Mouse (Mus musculus): Measurements from ENCODE around the gene Obsl1.

Gene Obsl1

DNA sequence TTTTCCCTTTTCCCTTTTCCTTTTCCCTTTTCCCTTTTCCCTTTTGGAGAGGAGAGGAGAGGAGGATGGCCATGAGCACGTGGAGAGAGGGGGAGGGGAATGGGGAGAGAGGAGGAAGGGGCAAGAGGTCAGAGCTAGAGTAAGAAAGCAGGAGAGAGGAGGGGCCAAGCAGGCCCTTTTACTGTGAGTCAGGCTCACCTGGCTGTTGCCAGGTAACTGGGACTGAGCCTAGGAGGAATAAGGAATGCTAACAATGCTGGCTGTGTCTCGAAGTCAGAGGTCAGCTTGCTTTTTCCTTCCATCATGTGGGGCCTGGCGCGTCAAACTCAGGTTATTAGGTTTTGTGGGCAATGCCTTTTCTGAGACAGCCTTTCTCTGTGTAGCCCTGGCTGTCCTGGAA, 11.7 kb upstream of the Obsl1 start:
- no peak for DNase-seq

DNA sequence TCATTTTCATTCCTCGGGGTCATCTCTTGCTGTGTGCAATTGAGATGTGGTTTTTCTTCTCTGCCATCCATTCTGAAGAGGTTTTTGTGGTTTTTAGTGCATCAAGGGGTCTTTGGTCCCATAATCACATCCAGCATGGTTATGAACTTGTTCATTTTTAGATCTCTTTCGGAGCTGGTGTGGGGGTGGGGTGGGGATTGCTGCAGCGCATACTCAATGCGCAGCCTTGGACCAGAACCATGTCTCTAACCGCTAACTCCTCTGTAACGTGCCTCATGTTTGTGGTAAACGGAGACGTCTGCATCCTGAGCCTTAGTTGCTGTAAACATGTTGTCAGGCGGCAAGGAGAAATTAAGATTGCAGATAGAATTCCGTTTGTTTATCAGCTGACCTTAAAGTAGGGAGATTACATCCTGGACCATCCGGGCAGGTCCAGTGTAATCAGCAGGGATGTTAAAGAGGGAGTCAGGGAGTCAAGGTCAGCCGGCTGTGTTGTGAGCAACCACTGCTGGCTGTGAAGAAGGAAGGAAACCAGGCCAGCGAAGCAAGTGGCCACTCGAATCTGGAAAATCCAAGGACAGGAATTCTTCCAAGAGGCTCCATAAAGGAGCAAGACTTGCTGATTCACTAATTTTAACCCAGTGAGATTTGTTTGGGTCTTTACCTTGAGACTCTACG, 10.6 kb upstream of the Obsl1 start:
- DNase-seq, result no peak

DNA sequence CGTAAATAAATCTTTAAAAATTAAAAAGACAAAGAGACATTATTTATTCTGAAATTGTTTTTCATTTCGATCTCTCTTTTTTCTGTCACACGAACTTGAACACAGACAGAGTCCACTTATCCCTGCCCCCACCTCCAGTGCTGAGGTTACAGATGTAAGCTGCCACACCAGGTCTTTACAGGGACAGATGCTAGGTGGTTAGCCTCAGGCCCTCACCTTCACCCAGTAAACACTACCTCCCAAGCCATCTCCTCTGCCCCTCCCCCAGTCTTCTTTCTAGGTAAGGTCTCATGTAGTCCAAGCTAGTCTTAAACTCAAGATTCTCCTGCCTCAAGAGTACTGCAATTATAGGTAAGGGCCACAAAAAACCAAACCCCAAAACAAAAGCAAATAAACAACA, 6.3 kb upstream of the Obsl1 start:
- no peak for DNase-seq

DNA sequence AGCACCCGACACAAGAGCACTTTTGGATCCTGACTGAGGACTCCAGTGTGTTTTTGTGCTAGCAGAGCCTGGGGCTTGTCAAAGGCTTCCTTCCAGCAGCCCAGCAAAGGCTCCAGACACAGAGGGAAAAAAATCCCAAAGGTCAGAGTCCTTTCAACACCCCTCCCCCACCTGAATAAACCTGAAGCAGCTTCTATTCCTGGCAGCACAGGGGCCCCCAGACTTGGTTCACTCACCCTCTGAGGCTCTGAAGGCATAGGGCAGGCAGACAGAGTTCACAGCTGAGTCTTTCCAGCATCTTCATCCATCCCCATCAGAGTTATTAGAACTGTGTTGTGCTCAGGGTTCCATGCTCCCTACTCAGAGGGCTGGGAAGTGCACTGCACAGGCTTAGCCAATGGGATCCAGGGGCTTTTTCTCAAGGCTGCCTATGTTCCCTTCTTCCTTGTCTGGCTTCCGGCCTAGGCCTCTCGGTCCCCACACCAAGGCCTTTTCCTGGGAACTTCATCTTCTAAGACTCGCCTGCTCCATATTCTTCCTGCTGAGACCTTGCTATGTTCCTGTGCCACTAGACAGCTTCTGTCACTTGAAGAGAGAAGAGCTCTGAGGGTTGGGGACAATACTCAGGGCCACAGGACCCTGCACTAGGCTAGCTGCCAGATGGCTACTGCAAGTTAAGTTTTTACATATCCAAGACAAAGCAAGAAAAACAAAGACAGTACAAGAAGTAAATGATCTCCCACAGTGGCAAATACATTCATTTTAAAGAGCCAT, 5.4 kb upstream of the Obsl1 start:
- no peak for DNase-seq

DNA sequence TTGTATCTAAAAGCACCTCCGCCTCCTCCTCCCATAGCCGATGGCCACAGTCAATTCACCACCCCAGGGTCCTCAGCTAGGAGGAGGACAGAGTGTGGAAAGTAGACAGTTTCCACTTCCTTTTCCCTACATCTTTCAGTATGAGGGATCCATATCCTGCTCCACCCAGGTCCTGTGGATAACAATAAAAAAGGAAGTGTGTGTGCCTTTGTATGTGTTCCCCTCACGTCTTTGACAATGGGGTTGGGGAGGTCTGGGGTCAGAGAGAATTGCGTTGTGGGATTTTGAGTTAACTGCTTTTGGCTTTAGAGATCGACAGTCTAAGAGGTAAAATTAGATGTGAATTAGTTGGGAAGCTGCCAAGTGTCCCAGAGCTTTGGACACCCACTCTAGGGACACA, 3.9 kb upstream of the Obsl1 start:
- no peak for DNase-seq

DNA sequence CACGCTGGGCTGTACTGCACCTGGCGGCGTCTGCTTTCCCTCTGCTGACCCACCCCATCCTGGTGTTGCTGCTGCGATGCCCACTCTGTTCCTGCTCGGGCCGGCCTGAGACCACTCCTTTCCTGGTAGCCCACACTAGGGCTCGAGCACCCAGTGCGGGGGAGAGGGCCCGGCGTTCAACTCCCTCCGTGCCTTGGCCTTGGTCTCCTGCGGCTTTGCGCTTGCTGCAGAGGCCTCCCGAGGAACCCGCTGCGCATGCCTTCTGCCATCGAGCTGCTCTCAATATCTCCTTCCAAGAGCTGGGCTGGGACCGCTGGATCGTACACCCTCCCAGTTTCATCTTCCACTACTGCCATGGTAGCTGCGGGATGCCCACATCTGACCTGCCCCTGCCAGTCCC, 3.3 kb upstream of the Obsl1 start:
- no peak for DNase-seq

DNA sequence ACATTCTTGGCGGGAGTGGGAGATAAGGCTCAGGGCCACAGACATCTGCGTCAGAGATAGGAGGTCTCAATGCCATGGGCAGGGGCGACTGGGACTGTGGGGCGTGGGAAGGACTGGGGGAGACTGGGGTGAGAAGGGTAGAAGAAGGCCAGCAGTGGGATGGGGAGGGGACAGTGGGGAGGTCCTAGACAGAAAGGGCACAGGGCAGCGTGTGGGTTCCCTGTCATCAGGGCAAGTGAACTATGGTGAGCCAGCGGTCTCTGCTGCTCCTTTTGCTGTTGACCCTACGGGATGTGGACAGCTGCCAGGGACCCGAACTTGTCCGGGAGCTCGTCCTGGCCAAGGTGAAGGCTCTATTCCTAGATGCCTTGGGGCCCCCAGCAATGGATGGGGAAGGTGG, 754 bp upstream of the Obsl1 start, which contains the start of gene Inha:
TSS of gene Inha (plus strand) at position 72 of the 400 bp plus-strand sequence.
- no peak for DNase-seq

DNA sequence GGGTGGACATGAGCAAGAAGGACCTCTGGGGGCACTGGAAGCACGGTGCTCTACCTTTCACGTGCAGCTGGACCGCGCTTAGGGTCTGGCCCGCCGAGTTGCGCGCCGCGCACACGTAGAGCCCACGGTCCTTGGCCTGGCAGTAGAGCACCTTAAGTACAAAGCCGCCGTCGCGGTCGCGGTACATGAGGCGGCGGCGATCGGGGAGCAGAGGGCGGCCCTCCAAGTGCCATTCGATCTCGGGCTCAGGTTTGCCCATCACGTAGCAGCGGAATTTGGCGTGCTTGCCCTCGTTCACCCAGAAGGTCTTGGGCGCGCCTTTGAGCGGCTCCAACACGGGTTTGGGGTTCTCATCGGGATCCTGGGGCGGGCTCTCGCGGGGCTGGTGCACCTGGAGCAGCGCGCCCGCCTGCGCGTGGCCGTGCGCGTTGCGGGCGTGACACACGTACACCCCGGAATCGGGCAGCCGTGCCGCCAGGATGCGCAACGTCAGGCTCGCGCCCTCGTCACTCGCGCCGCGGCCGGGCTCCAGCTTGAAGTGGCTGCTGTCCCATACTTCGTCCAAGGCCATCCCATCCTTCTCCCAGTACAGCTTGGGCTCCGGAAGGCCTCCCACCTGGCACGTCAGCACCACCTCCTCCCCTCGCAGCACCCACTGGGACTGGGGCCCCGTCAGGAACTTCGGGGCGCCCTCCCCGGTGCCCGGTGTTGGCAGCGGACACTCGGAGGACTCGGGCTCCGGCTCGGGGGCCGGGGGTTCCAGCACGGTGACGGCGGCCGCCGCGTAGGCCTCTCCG, 895 bp downstream of the Obsl1 start:
- DNase-seq, result peak; percentile 98

DNA sequence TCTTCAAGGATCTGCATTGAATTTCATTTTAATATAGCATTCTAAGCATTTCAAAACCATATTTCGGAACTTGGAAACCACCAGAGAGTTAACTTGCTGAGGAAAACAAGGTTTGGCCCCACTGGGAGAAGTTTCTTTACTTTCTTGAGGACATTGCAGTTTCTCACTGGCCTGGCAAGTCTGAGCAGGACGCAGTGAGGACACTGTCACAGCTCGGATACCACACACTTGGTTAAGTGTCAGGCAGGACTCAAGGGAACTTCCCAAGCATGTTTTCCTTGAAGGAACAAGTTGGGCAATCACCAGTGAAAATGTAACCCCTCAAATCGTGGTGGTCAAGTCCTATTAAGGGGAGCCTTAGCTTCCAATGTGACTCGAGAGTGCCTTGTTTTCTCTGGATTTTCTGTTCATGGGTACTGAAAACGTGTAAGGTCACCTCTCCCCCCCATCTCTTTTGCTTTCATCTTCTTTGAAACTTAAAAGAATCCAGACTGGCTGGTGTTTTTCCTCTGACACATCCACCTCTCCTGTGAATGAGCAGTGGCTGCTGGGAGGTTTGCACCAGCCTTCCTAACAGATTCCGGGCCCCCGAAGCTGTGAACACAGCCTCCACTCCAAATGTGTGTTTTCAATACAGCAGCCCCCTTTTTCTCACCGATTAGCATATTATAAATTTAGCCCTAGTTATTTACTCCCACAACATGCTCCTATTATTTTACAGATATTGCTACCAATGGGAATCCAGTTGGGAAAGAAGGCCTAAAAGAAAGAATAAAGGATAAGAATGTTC, 1.8 kb downstream of the Obsl1 start:
- no peak for DNase-seq

DNA sequence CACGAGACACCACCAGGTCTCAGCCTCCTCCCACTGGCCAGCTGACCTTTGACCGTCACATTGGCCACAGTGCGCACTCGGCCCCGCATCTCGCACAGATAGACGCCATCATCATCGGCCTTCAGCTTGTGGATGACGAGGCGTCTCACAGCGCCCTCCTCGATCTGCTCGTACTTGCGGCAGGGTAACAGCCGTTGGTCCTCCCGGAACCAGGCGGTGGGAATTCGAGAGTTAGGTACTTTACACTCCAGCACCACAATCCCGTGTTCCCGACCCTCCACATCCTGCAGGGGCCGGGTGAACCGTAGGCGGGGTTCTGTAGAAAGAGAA, 2.6 kb downstream of the Obsl1 start:
- DNase-seq, result peak; percentile 88

DNA sequence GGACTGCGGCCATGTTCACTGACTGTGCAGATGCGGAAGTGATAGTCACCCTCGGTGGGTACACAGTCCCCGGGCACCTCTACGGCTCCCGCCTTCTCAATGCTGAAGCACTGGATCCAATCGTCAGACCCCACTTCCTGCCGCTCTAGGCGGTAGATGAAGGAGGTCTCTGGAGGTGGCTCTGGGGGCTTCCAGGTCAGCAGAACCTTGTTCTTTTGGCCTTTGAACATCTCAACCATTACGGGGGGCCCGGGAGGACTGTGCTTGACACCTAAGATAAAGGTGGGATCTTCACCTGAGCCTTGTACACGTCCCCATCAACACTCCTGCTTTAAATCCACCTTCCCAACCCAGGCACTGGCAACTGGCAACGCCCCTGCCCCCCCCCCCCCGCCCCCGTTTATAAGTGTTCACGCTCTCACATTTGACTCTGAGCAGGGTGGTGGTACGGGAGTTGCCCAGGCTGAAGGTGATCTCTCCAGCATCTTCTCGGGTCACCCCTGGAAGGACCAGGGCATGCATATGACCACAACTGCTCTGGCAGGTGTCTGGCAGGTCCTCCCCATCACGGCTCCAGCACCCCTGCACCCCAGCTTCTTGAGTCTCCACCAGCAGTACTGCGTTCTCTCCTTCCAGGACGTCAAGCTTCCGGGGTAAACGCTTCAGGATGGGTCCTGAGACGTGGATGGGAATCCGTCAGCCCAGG, 3.2 kb downstream of the Obsl1 start:
- peak; percentile 91 for DNase-seq

DNA sequence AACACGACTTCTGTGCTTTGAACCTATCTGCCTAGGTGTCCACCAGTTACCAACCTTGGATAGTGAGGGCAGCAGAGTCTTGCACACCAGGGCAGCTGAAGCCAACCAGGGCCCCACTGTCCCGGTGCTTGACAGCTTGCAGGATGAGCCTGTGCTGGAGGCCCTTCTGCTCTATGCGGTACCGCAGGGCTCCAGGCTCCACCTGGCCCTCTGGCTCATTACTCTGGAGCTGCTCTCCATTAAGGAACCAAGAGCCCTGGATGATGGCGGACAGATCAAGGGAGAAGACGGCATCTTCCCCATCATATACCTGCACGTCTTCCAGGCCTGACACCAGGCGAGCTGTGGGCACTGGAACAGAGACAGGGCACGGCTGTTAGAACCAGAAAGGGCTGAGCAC, 4.3 kb downstream of the Obsl1 start:
- DNase-seq, result peak; percentile 70

DNA sequence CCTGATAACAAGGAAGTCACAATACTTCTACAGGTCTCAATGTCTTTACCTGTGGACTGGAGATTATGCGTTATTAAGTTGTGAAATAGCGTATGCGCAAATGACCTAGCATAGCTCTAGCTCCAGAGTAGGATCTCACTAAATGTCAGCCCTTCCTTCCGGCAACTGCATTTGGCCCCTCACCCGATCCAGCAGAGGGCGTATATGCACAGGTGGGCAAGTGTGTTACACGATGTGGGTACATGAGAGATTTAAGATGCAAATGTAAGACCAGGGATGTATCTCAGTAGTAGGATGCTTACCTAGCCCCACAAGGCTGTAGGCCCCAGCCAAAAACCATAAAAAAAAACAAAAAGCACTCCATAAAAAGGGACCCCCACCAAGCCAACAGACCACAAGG, 6.8 kb downstream of the Obsl1 start:
- peak; percentile 44 for DNase-seq

DNA sequence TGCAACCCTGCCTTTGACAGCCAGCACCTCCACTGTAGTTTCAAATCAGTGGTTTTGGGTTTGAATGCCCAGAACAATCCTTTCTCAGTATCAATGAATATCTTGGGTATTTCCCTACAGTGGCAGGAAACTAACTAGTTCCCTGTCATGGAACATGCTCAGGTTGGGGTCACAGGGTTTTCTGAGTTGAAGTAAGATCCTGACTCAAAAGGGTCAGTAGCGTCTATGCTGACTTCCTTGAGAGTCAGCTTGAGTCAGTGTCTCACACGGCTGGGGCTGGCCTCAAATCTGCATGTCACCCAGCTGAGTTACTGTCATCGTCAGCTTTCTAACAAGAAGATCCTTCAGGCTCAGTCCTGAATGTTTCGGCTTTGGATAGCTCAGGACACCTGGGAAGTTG, 7.4 kb downstream of the Obsl1 start:
- DNase-seq, result no peak

DNA sequence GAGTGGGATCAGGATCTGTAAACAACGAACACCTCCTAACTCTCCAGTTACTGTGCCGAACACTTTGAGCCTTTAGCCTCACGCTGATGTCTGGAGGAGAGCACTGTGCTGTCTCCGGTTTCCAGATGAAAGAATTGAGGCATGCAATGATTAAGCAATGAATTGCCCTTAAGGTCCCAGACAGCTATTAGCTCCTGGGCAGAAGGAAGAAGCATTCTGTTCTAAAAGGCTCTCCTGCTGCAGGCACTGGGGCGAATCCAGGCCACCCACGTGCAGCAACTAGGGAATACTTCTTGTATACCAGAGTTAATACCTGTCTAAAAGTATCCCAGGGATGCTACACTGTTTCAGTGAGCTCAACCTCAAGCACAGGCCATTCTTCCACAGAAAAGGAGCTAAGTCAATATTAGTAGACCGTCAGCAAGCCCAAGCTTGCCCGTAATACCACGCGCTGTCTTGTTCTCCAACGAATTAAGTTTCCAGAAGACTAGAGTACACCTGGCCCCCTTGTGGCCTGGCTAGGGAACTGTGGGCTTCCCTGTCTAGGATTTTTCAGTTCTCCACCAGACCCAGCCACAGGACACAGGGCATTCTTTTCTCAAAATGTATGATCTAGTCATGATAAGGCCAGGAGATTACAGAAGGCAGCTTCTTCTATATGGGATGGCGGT, 11.2 kb downstream of the Obsl1 start:
- DNase-seq, result no peak

DNA sequence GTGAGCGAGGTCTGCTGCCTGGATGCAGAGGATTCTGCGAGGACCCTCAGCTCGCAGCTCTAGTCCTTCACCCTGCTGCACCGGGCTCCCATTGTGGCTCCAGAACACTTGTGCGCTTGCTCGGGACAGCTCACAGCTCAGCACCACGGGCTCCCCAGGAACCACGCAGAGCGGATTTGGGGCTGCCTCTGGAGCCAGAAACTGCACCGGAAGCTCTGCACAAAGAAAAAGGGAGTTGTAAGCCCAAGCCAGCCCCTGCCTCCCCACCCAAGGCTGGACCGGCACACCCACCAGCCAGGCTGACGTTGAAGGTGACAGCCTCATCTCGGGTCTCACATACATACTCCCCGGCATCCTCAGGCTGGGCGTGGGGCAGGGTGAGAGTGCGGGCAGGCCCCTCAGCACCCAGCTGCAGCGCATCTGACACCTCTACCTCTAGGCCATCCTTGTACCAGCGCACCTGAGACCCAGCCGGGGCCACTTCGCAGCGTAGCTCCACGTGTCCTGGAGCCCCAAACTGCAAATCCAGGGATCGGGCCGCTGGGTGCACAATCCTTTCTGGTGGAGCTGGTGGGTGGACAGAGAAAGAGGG, 13.6 kb downstream of the Obsl1 start:
- DNase-seq, result peak; percentile 86

DNA sequence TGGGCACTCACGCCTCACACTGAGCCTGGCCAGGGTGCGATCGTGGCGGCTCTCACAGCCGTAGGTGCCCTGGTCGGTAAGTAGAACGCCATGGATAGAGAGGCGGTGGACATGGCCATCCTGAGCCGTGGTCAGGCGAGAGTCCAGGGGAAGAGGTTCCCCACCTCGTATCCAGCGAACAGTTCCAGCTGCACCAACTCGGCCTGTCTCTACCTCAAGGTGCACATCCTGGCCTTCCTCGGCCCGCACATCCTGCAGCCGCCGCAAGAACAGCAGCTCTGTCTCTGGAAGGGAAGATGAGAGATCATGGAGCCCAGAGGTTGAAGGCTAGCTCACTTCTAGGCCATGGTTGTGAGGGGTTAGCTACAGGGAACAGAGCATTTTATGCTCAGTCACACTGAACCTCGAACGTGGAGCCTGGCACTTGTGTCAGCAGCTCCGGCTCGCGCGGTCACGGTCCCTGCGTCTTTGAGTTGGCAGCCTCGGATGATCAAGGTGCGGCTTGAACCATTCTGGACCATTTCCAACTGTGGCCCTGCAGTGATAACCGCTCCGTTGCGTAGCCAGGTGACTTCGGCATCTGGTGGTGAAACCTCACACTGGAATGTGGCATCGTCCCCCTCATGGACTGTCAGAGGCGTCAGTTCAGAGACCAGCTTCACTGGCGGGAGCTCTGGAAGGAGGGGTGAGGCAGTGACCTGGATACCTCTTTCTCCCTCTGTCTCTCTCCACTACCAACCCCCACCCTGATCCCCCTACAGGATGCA, 15.3 kb downstream of the Obsl1 start:
- peak; percentile 89 for DNase-seq

DNA sequence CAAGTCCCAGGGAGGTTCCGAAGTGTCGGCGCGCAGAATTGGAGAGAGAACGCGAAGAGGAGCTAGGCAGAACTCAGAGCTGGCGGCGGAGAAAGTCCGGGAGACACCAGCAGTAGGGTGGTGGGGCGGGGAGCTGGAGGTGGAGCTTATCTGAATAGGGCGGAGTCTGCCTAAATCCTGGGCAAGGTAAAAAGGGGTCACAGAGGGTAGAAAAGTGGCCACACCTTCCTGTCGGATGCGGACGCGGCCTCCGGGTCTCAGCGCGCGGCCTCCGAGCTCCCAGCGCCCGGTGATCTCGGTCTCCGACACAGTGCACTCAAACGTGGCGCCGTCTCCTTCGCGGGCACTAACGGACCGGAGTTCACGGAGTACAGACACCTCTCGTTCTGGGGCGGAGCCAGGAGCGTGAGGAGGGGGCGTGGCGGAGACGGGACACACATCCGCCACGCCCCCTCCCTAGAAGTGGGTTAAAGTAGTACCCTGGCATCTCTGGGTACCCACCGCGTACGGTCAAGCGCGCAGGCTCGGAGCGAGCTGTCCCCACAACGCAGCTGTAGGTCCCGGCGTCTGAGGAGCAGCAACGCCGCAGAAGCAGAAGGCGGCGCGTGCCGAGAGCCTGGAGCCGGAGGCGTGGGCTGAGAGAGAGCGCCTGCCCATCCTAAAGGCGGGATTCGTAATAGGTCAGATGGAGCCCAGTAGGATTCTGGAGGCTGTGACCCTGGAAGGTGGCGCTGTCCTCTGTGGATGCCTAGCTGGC, 18.7 kb downstream of the Obsl1 start:
- DNase-seq, result peak; percentile 93

DNA sequence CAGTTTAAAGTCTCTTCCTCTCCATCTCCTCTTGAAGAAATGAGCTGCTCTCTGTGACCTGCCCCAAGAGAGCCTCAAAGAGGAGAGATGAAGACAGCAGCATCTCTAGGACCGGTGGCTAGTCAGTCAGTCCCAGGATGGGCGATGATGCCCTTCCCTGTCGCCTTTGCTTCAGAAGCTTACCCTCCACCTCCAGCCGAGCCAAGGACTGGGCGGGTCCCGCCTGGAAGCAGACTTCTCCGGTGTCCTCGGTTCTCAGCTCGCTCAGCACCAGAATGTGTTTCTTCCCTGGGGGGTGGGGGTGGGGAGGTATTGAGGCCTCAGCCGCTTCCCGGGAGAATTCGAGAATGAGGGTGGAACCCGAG, 19.2 kb downstream of the Obsl1 start:
- DNase-seq, result no peak

DNA sequence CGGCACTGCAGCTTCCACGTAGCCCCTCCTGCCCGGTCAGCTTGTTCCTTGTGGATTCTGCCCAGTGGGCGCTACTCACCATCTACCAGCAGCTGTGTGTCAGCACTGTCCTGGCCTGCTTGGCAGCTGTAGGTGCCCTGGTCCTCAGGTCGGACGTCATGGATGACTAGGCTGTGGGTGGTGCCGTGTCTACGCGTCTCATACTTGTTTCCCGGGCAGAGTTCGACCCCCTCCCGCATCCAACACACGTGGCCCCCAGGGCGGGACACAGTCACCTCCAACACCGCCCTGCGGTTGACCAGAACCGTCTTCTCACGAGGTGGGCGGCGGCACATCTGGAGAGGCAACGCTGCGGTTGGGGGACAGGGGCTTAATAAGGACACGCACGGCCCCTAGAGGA, 19.7 kb downstream of the Obsl1 start:
- DNase-seq, result no peak

Data from heart, adult 11 months (tissue).